Mouse (Mus musculus) limb, embryonic 12.5 days (tissue): Measurements from ENCODE around the gene Gpr89. TPM values are rescaled to one million over a fixed set of nuclear protein-coding genes. Genes with fewer than 3 reads are reported as not detected.
A peak's percentile ranks its signal among the peaks of the same experiment; 100 is the strongest.

Experiments used
- ATAC-seq: fragments of 200-750 bp; cut with Nextera tagmentation; 2 replicates; pipeline ENCODE4 v1.8.0; 2017; ENCODE audit warnings: low read depth, moderate TSS enrichment; ENCODE audit not compliant: insufficient number of reproducible peaks, insufficient read depth, low FRiP score, low TSS enrichment
- H3K27ac ChIP-seq: fragments of 300-500 bp; sonication (generic); 2 replicates; pipeline ENCODE4 v1.5.1; 2016; ENCODE audit warnings: mild to moderate bottlenecking, moderate library complexity
- H3K27me3 ChIP-seq: fragments of 300-500 bp; sonication (generic); 2 replicates; pipeline ENCODE4 v1.6.1; 2016; ENCODE audit warnings: mild to moderate bottlenecking, moderate library complexity
- H3K36me3 ChIP-seq: fragments of 300-500 bp; sonication (generic); 2 replicates; pipeline ENCODE4 v1.6.1; 2016; ENCODE audit warnings: mild to moderate bottlenecking, moderate library complexity
- H3K4me1 ChIP-seq: fragments of 300-500 bp; sonication (generic); replicated peaks from 2 replicates; pipeline ENCODE4 v1.6.1; 2016
- H3K4me2 ChIP-seq: fragments of 300-500 bp; sonication (generic); 2 replicates; pipeline ENCODE4 v1.6.1; 2016; ENCODE audit warnings: mild to moderate bottlenecking, moderate library complexity
- H3K4me3 ChIP-seq: fragments of 300-500 bp; sonication (generic); replicated peaks from 2 replicates; pipeline ENCODE4 v1.5.1; 2016; ENCODE audit warnings: mild to moderate bottlenecking
- H3K9ac ChIP-seq: fragments of 300-500 bp; sonication (generic); replicated peaks from 2 replicates; pipeline ENCODE4 v1.6.1; 2016; ENCODE audit warnings: mild to moderate bottlenecking, moderate library complexity
- H3K9me3 ChIP-seq: fragments of 300-500 bp; sonication (generic); 2 replicates; pipeline ENCODE4 v1.6.1; 2016; ENCODE audit warnings: mild to moderate bottlenecking, moderate library complexity
- WGBS: fragments of 180-500 bp; shearing (Covaris S2); methylation state at CpG from one replicate; pipeline ENCODE4 v1.1.7; 2016; 5-methylcytosine and 5-hydroxymethylcytosine counted together
- polyA plus RNA-seq: library from polyadenylated mRNA; unstranded; fragments of >200 nt; fragmentation: Nextera tagmentation; extraction: Ambion mirVana; gene quantifications from 2 replicates; pipeline ENCODE4 v1.2.1, GENCODE M21; 2016

Gene Gpr89
- polyA plus RNA-seq, 1 experiment from 2014 or later = 37.7 TPM

- Histone ChIP-seq H3K4me1 (peaks cover 8% of the 10 kb centered on the region; the same call in 1 of the 2 replicates), H3K27me3 (peaks cover 21% of the 10 kb centered on the region), H3K9ac (peak within 1 kb of the TSS; percentile 90), H3K4me3 (peak within 1 kb of the TSS; percentile 97), H3K36me3 (no peaks in the 10 kb centered on the region), H3K9me3 (no peaks in the 10 kb centered on the region), H3K4me2 (peak within 1 kb of the TSS; percentile 82), H3K27ac (peak within 1 kb of the TSS; percentile 20; the same call in 1 of the 2 replicates)
- WGBS = 13% methylated on average over 14 of the region's 14 CpGs
- no peak for ATAC-seq
These were observed 753 bp downstream of the Gpr89 start, which contains the start of gene Gja5 for GRCm38 (mm10) chr3:96904393-96904792. Gene Gja5 (plus strand): TSS chr3:96904693.

GRCm38 (mm10) chr3:96902336-96902999 is 2.7 kb downstream of the Gpr89 start:
- H3K4me3 ChIP-seq = no peak overlapping the region
- 89% methylated on average over 4 of the region's 4 CpGs for WGBS
- H3K4me2 ChIP-seq = no peak overlapping the region
- H3K9ac ChIP-seq = no peak overlapping the region
- peaks cover 5% of the 10 kb centered on the region; the same call in 1 of the 2 replicates for H3K36me3 ChIP-seq
- no peak overlapping the region for H3K27ac ChIP-seq
- H3K4me1 ChIP-seq = peaks cover 8% of the 10 kb centered on the region; the same call in 1 of the 2 replicates
- ATAC-seq = no peak
- no peaks in the 10 kb centered on the region for H3K9me3 ChIP-seq
- H3K27me3 ChIP-seq = peaks cover 10% of the 10 kb centered on the region

- H3K4me2 ChIP-seq = no peak overlapping the region
- no peak overlapping the region for H3K27ac ChIP-seq
- H3K4me1 ChIP-seq = 0 out of 2 replicates have a peak, but pooled peaks cover 4% of the 10 kb centered on the region
- H3K36me3 ChIP-seq = peaks cover 61% of the 10 kb centered on the region
- no peak overlapping the region for H3K9ac ChIP-seq
- H3K9me3 ChIP-seq = no peaks in the 10 kb centered on the region
- WGBS = 89% methylated on average over 7 of the region's 7 CpGs
- H3K4me3 ChIP-seq = no peak overlapping the region
- H3K27me3 ChIP-seq = no peaks in the 10 kb centered on the region
- ATAC-seq = no peak
These were observed 21.5 kb downstream of the Gpr89 start for GRCm38 (mm10) chr3:96883690-96884089.

GRCm38 (mm10) chr3:96882061-96882849 is 22.9 kb downstream of the Gpr89 start:
- Histone ChIP-seq H3K4me3 (no peak overlapping the region), H3K4me1 (no peaks in the 10 kb centered on the region), H3K27ac (no peak overlapping the region), H3K4me2 (no peak overlapping the region), H3K27me3 (no peaks in the 10 kb centered on the region), H3K9ac (no peak overlapping the region), H3K36me3 (peaks cover 63% of the 10 kb centered on the region), H3K9me3 (no peaks in the 10 kb centered on the region)
- ATAC-seq = no peak
- 92% methylated on average over 14 of the region's 14 CpGs for WGBS

- H3K4me1 ChIP-seq = no peaks in the 10 kb centered on the region
- ATAC-seq = no peak
- WGBS = 85% methylated on average over 6 of the region's 6 CpGs
These were observed 23.6 kb downstream of the Gpr89 start for GRCm38 (mm10) chr3:96881557-96881956.

GRCm38 (mm10) chr3:96880385-96880784 is 24.8 kb downstream of the Gpr89 start:
- Histone ChIP-seq H3K27me3 (no peaks in the 10 kb centered on the region), H3K4me1 (no peaks in the 10 kb centered on the region), H3K9ac (no peak overlapping the region), H3K36me3 (peaks cover 58% of the 10 kb centered on the region), H3K4me3 (no peak overlapping the region), H3K27ac (no peak overlapping the region), H3K9me3 (no peaks in the 10 kb centered on the region), H3K4me2 (no peak overlapping the region)
- no peak for ATAC-seq
- 89% methylated on average over 4 of the region's 4 CpGs for WGBS

More at GRCm38 (mm10) chr3:96881557-96881956, 23.6 kb downstream of the Gpr89 start:
- Histone ChIP-seq H3K27me3 (no peaks in the 10 kb centered on the region), H3K4me3 (no peak overlapping the region), H3K4me2 (no peak overlapping the region), H3K36me3 (peaks cover 57% of the 10 kb centered on the region), H3K27ac (no peak overlapping the region), H3K9me3 (no peaks in the 10 kb centered on the region), H3K9ac (no peak overlapping the region)

GRCm38 (mm10) chr3:96879536-96879935 is 25.6 kb downstream of the Gpr89 start:
- H3K27me3 ChIP-seq = no peaks in the 10 kb centered on the region
- no peak for ATAC-seq
- no peak overlapping the region for H3K4me3 ChIP-seq
- H3K4me1 ChIP-seq = no peaks in the 10 kb centered on the region
- H3K9ac ChIP-seq = no peak overlapping the region
- no peak overlapping the region for H3K4me2 ChIP-seq
- no peak overlapping the region for H3K27ac ChIP-seq
- peaks cover 63% of the 10 kb centered on the region for H3K36me3 ChIP-seq
- 89% methylated on average over 9 of the region's 9 CpGs for WGBS
- no peaks in the 10 kb centered on the region for H3K9me3 ChIP-seq

GRCm38 (mm10) chr3:96874808-96875571 is 30.2 kb downstream of the Gpr89 start:
- H3K36me3 ChIP-seq = peaks cover 72% of the 10 kb centered on the region
- H3K9ac ChIP-seq = no peak overlapping the region
- H3K4me2 ChIP-seq = no peak overlapping the region
- 79% methylated on average over 7 of the region's 7 CpGs for WGBS
- no peak for ATAC-seq
- H3K27me3 ChIP-seq = no peaks in the 10 kb centered on the region
- no peaks in the 10 kb centered on the region for H3K9me3 ChIP-seq
- H3K4me3 ChIP-seq = no peak overlapping the region
- no peaks in the 10 kb centered on the region for H3K4me1 ChIP-seq
- no peak overlapping the region for H3K27ac ChIP-seq

- WGBS = 93% methylated on average over 8 of the region's 8 CpGs
- H3K4me3 ChIP-seq = no peak overlapping the region
- H3K9me3 ChIP-seq = no peaks in the 10 kb centered on the region
- H3K27ac ChIP-seq = no peak overlapping the region
- ATAC-seq = no peak
- H3K9ac ChIP-seq = no peak overlapping the region
- H3K27me3 ChIP-seq = no peaks in the 10 kb centered on the region
- no peak overlapping the region for H3K4me2 ChIP-seq
- no peaks in the 10 kb centered on the region for H3K4me1 ChIP-seq
- peaks cover 79% of the 10 kb centered on the region for H3K36me3 ChIP-seq
These were observed 32.6 kb downstream of the Gpr89 start for GRCm38 (mm10) chr3:96872501-96872900.

GRCm38 (mm10) chr3:96871070-96871469 is 34.1 kb downstream of the Gpr89 start:
- H3K27ac ChIP-seq = no peak overlapping the region
- H3K4me1 ChIP-seq = no peaks in the 10 kb centered on the region
- no peak for ATAC-seq
- WGBS = 87% methylated on average over 8 of the region's 8 CpGs
- no peaks in the 10 kb centered on the region for H3K9me3 ChIP-seq
- no peak overlapping the region for H3K4me3 ChIP-seq
- H3K4me2 ChIP-seq = no peak overlapping the region
- H3K36me3 ChIP-seq = peaks cover 79% of the 10 kb centered on the region
- H3K27me3 ChIP-seq = no peaks in the 10 kb centered on the region
- no peak overlapping the region for H3K9ac ChIP-seq

- H3K27me3 ChIP-seq = no peaks in the 10 kb centered on the region
- H3K4me2 ChIP-seq = no peak overlapping the region
- H3K27ac ChIP-seq = no peak overlapping the region
- H3K4me1 ChIP-seq = no peaks in the 10 kb centered on the region
- H3K9ac ChIP-seq = no peak overlapping the region
- H3K4me3 ChIP-seq = no peak overlapping the region
- H3K36me3 ChIP-seq = peaks cover 73% of the 10 kb centered on the region
- no peak for ATAC-seq
- H3K9me3 ChIP-seq = no peaks in the 10 kb centered on the region
- 95% methylated on average over 2 of the region's 2 CpGs for WGBS
These were observed 34.9 kb downstream of the Gpr89 start for GRCm38 (mm10) chr3:96870270-96870669.
